Comparison of ENCODE assay signal across 8 mouse cellular contexts in genomic region chr8:47675786-47676185, GRCm38 (mm10). TPM values are rescaled to one million over a fixed set of nuclear protein-coding genes. Genes with fewer than 3 reads are reported as not detected.
DNase-seq lines count a peak whose midpoint lies in the region; ATAC-seq and TF ChIP-seq lines count a peak whose summit lies in the region.

No protein-coding gene starts in this region.

- H3K4me3 ChIP-seq in limb, embryonic 14.5 days (replicated peaks; ENCODE audit: low read length): peak overlapping the region; percentile 89
- H3K4me3 ChIP-seq in neural tube, embryonic 14.5 days (ENCODE audit: low read depth, low read length): peak overlapping the region; percentile 93

- H3K9me3 ChIP-seq in limb, embryonic 14.5 days (ENCODE audit: control insufficient read depth, low read length): no peaks in the 10 kb centered on the region
- H3K9me3 ChIP-seq in neural tube, embryonic 14.5 days (ENCODE audit: control insufficient read depth, low read length): no peaks in the 10 kb centered on the region

- no peaks in the 10 kb centered on the region for H3K27me3 ChIP-seq in limb, embryonic 14.5 days (ENCODE audit: control insufficient read depth, insufficient read depth, low read length)
- no peaks in the 10 kb centered on the region for H3K27me3 ChIP-seq in neural tube, embryonic 14.5 days (ENCODE audit: control insufficient read depth, insufficient read depth, low read length)

- TF ChIP-seq POLR2A in limb, embryonic 14.5 days (IDR thresholded peaks at IDR 0.05; ENCODE audit: borderline replicate concordance, extremely low read depth, insufficient read depth, insufficient read length): no peak

- peak overlapping the region; percentile 91 for H3K27ac ChIP-seq in limb, embryonic 14.5 days (replicated peaks; ENCODE audit: low read depth, low read length)
- H3K27ac ChIP-seq in neural tube, embryonic 14.5 days (ENCODE audit: low read depth, low read length): peak overlapping the region; percentile 91

- H3K9ac ChIP-seq in limb, embryonic 14.5 days (ENCODE audit: low read depth, low read length, severe bottlenecking): peak overlapping the region; percentile 84
- H3K9ac ChIP-seq in neural tube, embryonic 14.5 days (replicated peaks; ENCODE audit: low read depth, low read length): peak overlapping the region; percentile 72

- H3K4me2 ChIP-seq in limb, embryonic 14.5 days (replicated peaks; ENCODE audit: low read depth, low read length, severe bottlenecking): peak overlapping the region; percentile 64
- H3K4me2 ChIP-seq in neural tube, embryonic 14.5 days (ENCODE audit: low read depth, low read length): peak overlapping the region; percentile 75

- DNase-seq in frontal cortex, postnatal 25 days (ENCODE audit: low spot score in 2 of 2): no peak
- peak; percentile 34 to 58 for DNase-seq in spleen, postnatal 36 days (ENCODE audit: low spot score in 2 of 2)
- no peak for DNase-seq in spleen, postnatal 4 days (ENCODE audit: low spot score in 2 of 2)
- peak; percentile 50 for DNase-seq in limb, embryonic 14.5 days (ENCODE audit: low spot score)
- DNase-seq in cerebellum, adult 8-10 months: no peak

- no peaks in the 10 kb centered on the region for H3K36me3 ChIP-seq in limb, embryonic 14.5 days (ENCODE audit: control insufficient read depth, insufficient read depth, low read length)
- H3K36me3 ChIP-seq in neural tube, embryonic 14.5 days (ENCODE audit: control insufficient read depth, insufficient read depth, low read length): no peaks in the 10 kb centered on the region

- H3K4me1 ChIP-seq in limb, embryonic 14.5 days (ENCODE audit: control insufficient read depth, insufficient read depth, low read length): peaks cover 11% of the 10 kb centered on the region
- H3K4me1 ChIP-seq in neural tube, embryonic 14.5 days (ENCODE audit: control insufficient read depth, insufficient read depth, low read length): no peaks in the 10 kb centered on the region

- WGBS in limb, embryonic 14.5 days: 0% methylated on average over 18 of the region's 20 CpGs
- 0% methylated on average over 20 of the region's 20 CpGs for WGBS in neural tube, embryonic 14.5 days

- peak; percentile 11 for ATAC-seq in frontal cortex, adult (ENCODE audit: low TSS enrichment)
- peak; percentile 51 for ATAC-seq in erythroblast, adult 5-6 weeks (replicated peaks; ENCODE audit: low FRiP score, poor library complexity, severe bottlenecking)
- no peak for ATAC-seq in limb, embryonic 14.5 days (ENCODE audit: low FRiP score, low read depth)
- peak; percentile 7; the same call in 1 of the 2 replicates for ATAC-seq in neural tube, embryonic 14.5 days (ENCODE audit: low read depth)

RNA-seq across cellular contexts. Expression of gene Ing2, which starts 0.4 kb away (rescaled TPM):
- 4.6 and 12.9 TPM in 2 replicates for total RNA-seq in erythroblast, adult 5-6 weeks (2015; ENCODE audit: low replicate concordance)
- 5.4 and 12.4 TPM in 2 replicates for total RNA-seq in erythroblast, adult 5-6 weeks (2017; ENCODE audit: low replicate concordance)
- 9.0 and 19.8 TPM in 2 replicates for polyA plus RNA-seq in limb, embryonic 14.5 days (2012; rRNA removed)
- 12.1 and 13.2 TPM in 2 replicates for polyA plus RNA-seq in limb, embryonic 14.5 days (2014; fragmentation: Nextera tagmentation; extraction: Ambion mirVana)
- 7.3 and 10.3 TPM in 2 replicates for polyA plus RNA-seq in neural tube, embryonic 14.5 days (2014; fragmentation: Nextera tagmentation; extraction: Ambion mirVana)

RNA-seq across cellular contexts. Expression of gene Cdkn2aip, which starts 37.9 kb away (rescaled TPM):
- 4.8 and 6.7 TPM in 2 replicates for total RNA-seq in erythroblast, adult 5-6 weeks (2015; ENCODE audit: low replicate concordance)
- total RNA-seq in erythroblast, adult 5-6 weeks (2017; ENCODE audit: low replicate concordance): 10.6 and 12.1 TPM in 2 replicates
- polyA plus RNA-seq in limb, embryonic 14.5 days (2012; rRNA removed): 11.6 and 13.5 TPM in 2 replicates
- 22.3 and 25.9 TPM in 2 replicates for polyA plus RNA-seq in limb, embryonic 14.5 days (2014; fragmentation: Nextera tagmentation; extraction: Ambion mirVana)
- 33.6 and 35.3 TPM in 2 replicates for polyA plus RNA-seq in neural tube, embryonic 14.5 days (2014; fragmentation: Nextera tagmentation; extraction: Ambion mirVana)

Comparison
In these comparisons a context has a peak if more than half of its experiments do, and no peak if none do; other contexts are left out.
1. DNase-seq: peak in spleen, postnatal 36 days (2 of 2) and limb, embryonic 14.5 days (single experiment); none in frontal cortex, postnatal 25 days (0 of 2), spleen, postnatal 4 days (0 of 2) and cerebellum, adult 8-10 months (single experiment).